Mouse (Mus musculus): ENCODE measurements at regions not wholly inside any gene's neighbourhood (a gene's known extent, or its start where the extent isn't known, plus 50 kb on each side); places are given as distances from the start of the nearest gene placed in this dataset.
"Not testable (repeated sequence)": the region's sequence is repeated elsewhere in the genome, so short reads cannot be mapped to it uniquely, and the experiment has no call there.

- intact Hi-C loops (cut with DNase I), result no loop called here
- DNase-seq, result no peak
Measured at GRCm38 (mm10) chr15:43581246-43581645, 3447.1 kb downstream of the 9330182O14Rik start.

- intact Hi-C loops (cut with DNase I), result no loop called here
- DNase-seq, result no peak
Measured at GRCm38 (mm10) chr15:43585751-43586150, 3451.6 kb downstream of the 9330182O14Rik start.

GRCm38 (mm10) chr15:43588021-43588420, 3453.9 kb downstream of the 9330182O14Rik start:
- intact Hi-C loops (cut with DNase I), result no loop called here
- DNase-seq, result no peak

- intact Hi-C loops (cut with DNase I), result no loop called here
- no peak for DNase-seq
Measured at GRCm38 (mm10) chr15:43607700-43608099, 3473.5 kb downstream of the 9330182O14Rik start.

GRCm38 (mm10) chr15:43609901-43610300, 3475.7 kb downstream of the 9330182O14Rik start:
- no peak for DNase-seq
- intact Hi-C loops (cut with DNase I), result no loop called here

GRCm38 (mm10) chr15:43614004-43614661, 3480.0 kb downstream of the 9330182O14Rik start:
- intact Hi-C loops (cut with DNase I), result no loop called here
- no peak for DNase-seq

- intact Hi-C loops (cut with DNase I), result no loop called here
- no peak for DNase-seq
Measured at GRCm38 (mm10) chr15:43615727-43616126, 3481.6 kb downstream of the 9330182O14Rik start.

- intact Hi-C loops (cut with DNase I), result no loop called here
Measured at GRCm38 (mm10) chr15:43624431-43624965, 3490.3 kb downstream of the 9330182O14Rik start.

GRCm38 (mm10) chr15:43625021-43625510, 3490.9 kb downstream of the 9330182O14Rik start:
- intact Hi-C loops (cut with DNase I), result no loop called here

More at GRCm38 (mm10) chr15:43624431-43624965, 3490.3 kb downstream of the 9330182O14Rik start:
- no peak for DNase-seq

GRCm38 (mm10) chr15:43650818-43651500, 3516.8 kb downstream of the 9330182O14Rik start:
- no peak for DNase-seq
- intact Hi-C loops (cut with DNase I), result no loop called here

More at GRCm38 (mm10) chr15:43625021-43625510, 3490.9 kb downstream of the 9330182O14Rik start:
- no peak for DNase-seq

GRCm38 (mm10) chr15:43663648-43664047, 3529.5 kb downstream of the 9330182O14Rik start:
- no peak for DNase-seq
- intact Hi-C loops (cut with DNase I), result no loop called here

GRCm38 (mm10) chr15:43678844-43679243, 3544.7 kb downstream of the 9330182O14Rik start:
- intact Hi-C loops (cut with DNase I), result no loop called here
- no peak for DNase-seq

- intact Hi-C loops (cut with DNase I), result no loop called here
- no peak for DNase-seq
Measured at GRCm38 (mm10) chr15:43682176-43682575, 3548.0 kb downstream of the 9330182O14Rik start.

GRCm38 (mm10) chr15:43691998-43692397, 3557.8 kb downstream of the 9330182O14Rik start:
- DNase-seq; intact Hi-C loops (cut with DNase I): not testable (repeated sequence)

- intact Hi-C loops (cut with DNase I), result no loop called here
- no peak for DNase-seq
Measured at GRCm38 (mm10) chr15:43695451-43695850, 3561.3 kb downstream of the 9330182O14Rik start.

- intact Hi-C loops (cut with DNase I), result no loop called here
Measured at GRCm38 (mm10) chr15:43717035-43717434, 3582.9 kb downstream of the 9330182O14Rik start.

GRCm38 (mm10) chr15:43717559-43717958, 3583.4 kb downstream of the 9330182O14Rik start:
- no peak for DNase-seq
- intact Hi-C loops (cut with DNase I), result no loop called here

More at GRCm38 (mm10) chr15:43717035-43717434, 3582.9 kb downstream of the 9330182O14Rik start:
- no peak for DNase-seq

- DNase-seq, result no peak
- intact Hi-C loops (cut with DNase I), result no loop called here
Measured at GRCm38 (mm10) chr15:43720916-43721315, 3586.8 kb downstream of the 9330182O14Rik start.

GRCm38 (mm10) chr15:43735697-43736096, 3601.5 kb downstream of the 9330182O14Rik start:
- intact Hi-C loops (cut with DNase I), result no loop called here

GRCm38 (mm10) chr15:43758256-43758655, 3624.1 kb downstream of the 9330182O14Rik start:
- DNase-seq, result no peak
- intact Hi-C loops (cut with DNase I), result loop anchor here (5.0 to 10.0 kb wide), 2 partner anchors 713 to 796 kb away; no protein-coding TSS in a partner anchor

More at GRCm38 (mm10) chr15:43735697-43736096, 3601.5 kb downstream of the 9330182O14Rik start:
- no peak for DNase-seq

GRCm38 (mm10) chr15:43764606-43765005, 3630.4 kb downstream of the 9330182O14Rik start:
- intact Hi-C loops (cut with DNase I), result no loop called here
- DNase-seq, result no peak

Measured in left cerebral cortex, postnatal 4 days (tissue).